Mouse (Mus musculus) ES-E14 (cell line): Measurements from ENCODE around the gene Suclg1. TPM values are rescaled to one million over a fixed set of nuclear protein-coding genes. Genes with fewer than 3 reads are reported as not detected.

Experiments used
- DNase-seq: peaks from one replicate; pipeline ENCODE4 v3.0.0-alpha.2; 2013; ENCODE audit warnings: low read depth, low spot score
- H3K27ac ChIP-seq: 2 replicates; pipeline ENCODE4 v1.5.1; 2012; ENCODE audit warnings: low read depth, mild to moderate bottlenecking, low read length, moderate library complexity, mixed read lengths; ENCODE audit not compliant: poor library complexity, insufficient read depth, severe bottlenecking
- H3K36me3 ChIP-seq: 2 replicates; pipeline ENCODE4 v1.6.1; 2012; ENCODE audit warnings: mild to moderate bottlenecking, low read length, moderate library complexity, mixed read lengths; ENCODE audit not compliant: control insufficient read depth, poor library complexity, insufficient read depth, severe bottlenecking
- H3K4me1 ChIP-seq, 2 experiments: fragments of 150-350 bp in 1 of 2; sonication (generic) in 1 of 2; 2 replicates each; pipeline ENCODE4 v1.6.1; 2012; ENCODE audit warnings: low read length in 2 of 2, mild to moderate bottlenecking in 1 of 2, mixed read lengths in 1 of 2; ENCODE audit not compliant: control insufficient read depth in 2 of 2, insufficient read depth in 2 of 2, poor library complexity in 1 of 2
- H3K4me3 ChIP-seq, 2 experiments: fragments of 150-350 bp in 1 of 2; sonication (generic) in 1 of 2; 2 replicates each; pipeline ENCODE4 v1.5.1; 2012; ENCODE audit warnings: low read length in 2 of 2, low read depth in 1 of 2, mild to moderate bottlenecking in 1 of 2, mixed read lengths in 1 of 2; ENCODE audit not compliant: insufficient read depth in 1 of 2, poor library complexity in 1 of 2, severe bottlenecking in 1 of 2
- H3K9ac ChIP-seq: 2 replicates; pipeline ENCODE4 v1.6.1; 2012; ENCODE audit warnings: low read depth, mild to moderate bottlenecking, low read length, mixed read lengths; ENCODE audit not compliant: poor library complexity, insufficient read depth, severe bottlenecking
- H3K9me3 ChIP-seq: fragments of 150-350 bp; sonication (generic); 2 replicates; pipeline ENCODE4 v1.6.1; 2012; ENCODE audit warnings: low read depth, mild to moderate bottlenecking, low read length; ENCODE audit not compliant: control insufficient read depth, insufficient read depth
- CHD2 ChIP-seq: IDR thresholded peaks from 2 replicates; pipeline ENCODE4 v1.6.1; 2014; ENCODE audit warnings: mild to moderate bottlenecking, low read depth, low read length, inconsistent platforms
- HCFC1 ChIP-seq: IDR thresholded peaks from 2 replicates; pipeline ENCODE4 v1.6.1; 2012; ENCODE audit warnings: low read length, inconsistent platforms, borderline replicate concordance; ENCODE audit not compliant: insufficient read depth
- MAFK ChIP-seq: IDR thresholded peaks from 2 replicates; pipeline ENCODE4 v1.6.1; 2014; ENCODE audit warnings: mild to moderate bottlenecking, low read depth, low read length, inconsistent platforms; ENCODE audit not compliant: insufficient read depth
- ZC3H11A ChIP-seq: IDR thresholded peaks from 2 replicates; pipeline ENCODE4 v1.6.1; 2012; ENCODE audit warnings: low read depth, mild to moderate bottlenecking, inconsistent platforms, low read length, borderline replicate concordance
- ZNF384 ChIP-seq: IDR thresholded peaks from 2 replicates; pipeline ENCODE4 v1.6.1; 2012; ENCODE audit warnings: low read depth, low read length, inconsistent platforms
- in situ Hi-C, 2 experiments: fragments of 600-800 bp; cut with MboI; formaldehyde crosslinking; loops; one replicate each; pipeline ENCODE4 v1.15.1; 2025; ENCODE audit warnings: low sequenced_read_pairs in 2 of 2, inconsistent platforms in 1 of 2; ENCODE audit not compliant: unreplicated experiment in 2 of 2
- total RNA-seq: library from RNA; depleted of rRNA; stranded (reverse); fragments of 300-350 nt; gene quantifications from 2 replicates; pipeline ENCODE4 v1.2.3, GENCODE M21; 2012; rRNA removed

Gene Suclg1
- total RNA-seq, 1 experiment: 99.7 TPM

DNA sequence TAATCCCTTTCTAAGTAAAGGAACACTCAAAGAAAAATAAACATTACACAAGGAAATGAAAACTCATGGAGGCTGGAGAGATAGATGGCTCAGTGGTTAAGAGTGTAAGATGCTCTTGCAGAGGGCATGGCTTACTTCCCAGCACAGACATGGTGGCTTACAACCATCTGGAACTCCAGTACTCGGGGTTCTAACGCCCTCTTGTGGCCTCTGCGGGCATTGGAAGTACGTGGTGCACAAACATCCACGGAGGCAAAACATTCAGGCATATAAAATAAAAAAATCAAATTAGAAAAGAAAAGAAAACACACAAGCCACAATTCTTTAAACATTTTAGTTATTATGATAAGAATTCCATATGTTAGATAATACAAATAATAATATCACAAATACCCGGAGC, 63.2 kb downstream of the Suclg1 start:
- no peak; the same call in 1 of the 2 replicates for TF ChIP-seq ZC3H11A
- TF ChIP-seq CHD2: no peak
- TF ChIP-seq MAFK: no peak
- no peak for TF ChIP-seq HCFC1
- TF ChIP-seq ZNF384: no peak
- Histone ChIP-seq H3K4me1 (no peaks in the 10 kb centered on the region), H3K36me3 (no peaks in the 10 kb centered on the region), H3K4me3 (no peak overlapping the region), H3K9me3 (no peaks in the 10 kb centered on the region), H3K27ac (no peak overlapping the region), H3K9ac (no peak overlapping the region)
- in situ Hi-C loops: no loop called here
- peak; percentile 40 for DNase-seq

DNA sequence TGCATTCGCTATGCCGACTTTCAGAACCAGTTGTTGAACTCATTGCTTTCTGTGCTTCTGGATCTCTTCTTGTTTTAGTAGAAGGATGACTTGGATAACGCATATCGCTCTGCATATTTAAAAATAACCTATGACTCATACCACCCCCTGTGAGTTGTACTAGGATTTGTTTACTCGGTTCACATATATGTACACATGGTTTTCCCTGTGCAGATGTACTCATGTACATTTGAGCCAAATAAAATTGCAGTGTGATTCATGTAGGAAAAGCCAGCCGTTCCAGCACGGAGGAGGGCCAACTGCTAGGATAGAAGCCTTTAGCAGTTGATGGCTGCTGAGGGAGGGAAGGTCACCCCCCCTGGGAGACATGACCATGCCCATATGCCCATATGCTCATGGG, 63.6 kb downstream of the Suclg1 start:
- no peaks in the 10 kb centered on the region for H3K9me3 ChIP-seq
- no peak for DNase-seq
- no peak for TF ChIP-seq MAFK
- TF ChIP-seq ZC3H11A: no peak
- no peak for TF ChIP-seq ZNF384
- TF ChIP-seq CHD2: no peak
- TF ChIP-seq HCFC1: no peak
- H3K36me3 ChIP-seq: no peaks in the 10 kb centered on the region
- H3K4me3 ChIP-seq: no peak overlapping the region
- H3K9ac ChIP-seq: no peak overlapping the region
- H3K27ac ChIP-seq: no peak overlapping the region
- H3K4me1 ChIP-seq: no peaks in the 10 kb centered on the region
- in situ Hi-C loops: no loop called here

DNA sequence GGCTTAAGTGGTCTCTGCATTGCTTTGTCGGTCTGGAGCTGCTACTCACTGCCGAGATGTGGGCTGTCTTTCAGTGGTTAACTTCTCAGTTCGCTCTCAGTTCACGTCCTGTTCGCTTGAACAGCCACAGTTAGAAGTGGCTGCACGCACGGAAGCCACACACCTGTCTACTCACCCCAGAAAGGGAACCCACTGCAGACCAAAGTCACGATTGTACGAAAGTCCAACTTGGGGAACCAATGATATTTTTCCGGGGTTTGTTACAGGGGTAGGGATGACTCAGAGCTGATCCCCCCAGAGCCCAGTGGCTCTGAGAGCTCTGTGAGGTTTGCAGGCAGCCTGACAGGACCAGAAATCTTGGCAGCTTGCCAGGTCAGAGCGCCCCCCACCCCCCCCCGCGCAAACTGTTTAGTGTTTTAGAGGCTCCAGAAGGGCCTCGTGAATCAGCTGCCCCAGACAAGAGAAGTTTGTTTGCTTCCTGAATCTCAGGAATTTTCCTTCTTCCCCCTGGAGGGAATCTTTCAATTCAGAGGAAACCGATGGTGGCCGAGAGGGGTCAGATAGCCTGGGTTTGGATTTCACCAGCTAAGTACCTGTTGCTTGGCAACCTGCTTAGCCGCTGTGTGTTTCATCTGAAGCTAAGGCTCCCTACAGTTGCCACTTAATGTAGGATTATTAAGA, 66.9 kb downstream of the Suclg1 start:
- DNase-seq: peak; percentile 77
- Histone ChIP-seq H3K4me1 (no peaks in the 10 kb centered on the region), H3K27ac (no peak overlapping the region), H3K9me3 (no peaks in the 10 kb centered on the region), H3K36me3 (no peaks in the 10 kb centered on the region), H3K9ac (peak overlapping the region; percentile 20; the same call in 1 of the 2 replicates), H3K4me3 (peak overlapping the region; percentile 37 to 70)
- TF ChIP-seq CHD2 (no peak), ZC3H11A (no peak), ZNF384 (no peak), HCFC1 (no peak), MAFK (no peak)
- in situ Hi-C loops: no loop called here

DNA sequence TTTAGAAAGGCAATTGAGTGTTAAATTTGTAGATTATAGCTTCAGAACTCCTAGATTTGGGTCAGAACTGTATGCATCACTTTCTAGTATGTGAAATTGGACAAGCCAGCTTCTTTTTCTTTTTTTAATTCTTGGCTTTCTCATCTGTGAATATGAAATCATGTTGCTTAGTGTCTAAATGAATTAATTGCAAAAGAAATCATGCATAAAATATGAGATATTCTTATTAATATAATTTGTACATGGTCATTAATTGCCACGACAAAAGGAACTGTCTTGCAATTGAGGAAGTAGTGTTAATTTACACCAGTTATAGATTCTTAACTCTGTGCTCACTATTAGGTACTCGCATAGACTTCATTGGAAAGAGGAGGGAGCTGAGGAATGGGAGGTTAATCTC, 74.1 kb downstream of the Suclg1 start:
- Histone ChIP-seq H3K9me3 (no peaks in the 10 kb centered on the region), H3K4me1 (no peaks in the 10 kb centered on the region), H3K36me3 (no peaks in the 10 kb centered on the region), H3K9ac (no peak overlapping the region), H3K27ac (no peak overlapping the region), H3K4me3 (no peak overlapping the region)
- DNase-seq: no peak
- TF ChIP-seq HCFC1: no peak
- TF ChIP-seq ZC3H11A: no peak
- TF ChIP-seq ZNF384: no peak
- no peak for TF ChIP-seq MAFK
- no peak for TF ChIP-seq CHD2
- in situ Hi-C loops: no loop called here

Other genes starting within 250 kb of the Suclg1 start
- 0.53 and 0.54 TPM in 2 replicates for gene Dnah6, start 26.7 kb upstream of the Suclg1 start, total RNA-seq
- gene 4931417E11Rik, start 221.3 kb downstream of the Suclg1 start, total RNA-seq: not detected in 2 replicates